Mouse (Mus musculus) hindbrain, postnatal 0 days (tissue): ENCODE measurements at regions not wholly inside any gene's neighbourhood (a gene's known extent, or its start where the extent isn't known, plus 50 kb on each side); places are given as distances from the start of the nearest gene placed in this dataset.
A peak's percentile ranks its signal among the peaks of the same experiment; 100 is the strongest.

Experiments used
- ATAC-seq: fragments of 200-750 bp; cut with Nextera tagmentation; 2 replicates; pipeline ENCODE4 v1.8.0; 2017; ENCODE audit warnings: mild to moderate bottlenecking, moderate TSS enrichment, moderate library complexity
- DNase-seq: peaks from one replicate; pipeline ENCODE4 v3.0.0-alpha.2; 2015; ENCODE audit warnings: low spot score
- H3K27ac ChIP-seq: fragments of 300-500 bp; sonication (generic); 2 replicates; pipeline ENCODE4 v1.5.1; 2014; ENCODE audit warnings: mild to moderate bottlenecking
- H3K27me3 ChIP-seq: fragments of 300-500 bp; sonication (generic); 2 replicates; pipeline ENCODE4 v1.6.1; 2014; ENCODE audit warnings: low read length, mixed read lengths; ENCODE audit not compliant: insufficient read depth
- H3K36me3 ChIP-seq: fragments of 300-500 bp; sonication (generic); 2 replicates; pipeline ENCODE4 v1.6.1; 2014; ENCODE audit warnings: low read length, mixed read lengths; ENCODE audit not compliant: insufficient read depth
- H3K4me1 ChIP-seq: fragments of 300-500 bp; sonication (generic); 2 replicates; pipeline ENCODE4 v1.6.1; 2014; ENCODE audit warnings: antibody characterized with exemption, low read length, mixed read lengths; ENCODE audit not compliant: insufficient read depth
- H3K4me2 ChIP-seq: fragments of 300-500 bp; sonication (generic); 2 replicates; pipeline ENCODE4 v1.6.1; 2014; ENCODE audit warnings: low read depth, mild to moderate bottlenecking, low read length, moderate library complexity, mixed read lengths
- H3K4me3 ChIP-seq: fragments of 300-500 bp; sonication (generic); 2 replicates; pipeline ENCODE4 v1.5.1; 2014; ENCODE audit warnings: low read length
- H3K9ac ChIP-seq: fragments of 300-500 bp; sonication (generic); replicated peaks from 2 replicates; pipeline ENCODE4 v1.6.1; 2014; ENCODE audit warnings: mild to moderate bottlenecking, low read length, moderate library complexity, mixed read lengths
- H3K9me3 ChIP-seq: fragments of 300-500 bp; sonication (generic); 2 replicates; pipeline ENCODE4 v1.6.1; 2016; ENCODE audit warnings: low read length, mixed read lengths
- CTCF ChIP-seq: IDR thresholded peaks from 2 replicates; pipeline ENCODE4 v1.5.1; 2016; ENCODE audit warnings: antibody characterized with exemption, control low read depth, low read depth
- WGBS: fragments of 180-500 bp; shearing (Covaris S2); extraction: QIAGEN DNeasy Blood & Tissue Kit; methylation state at CpG from one replicate; pipeline ENCODE4 v1.1.7; 2014; 5-methylcytosine and 5-hydroxymethylcytosine counted together

DNA sequence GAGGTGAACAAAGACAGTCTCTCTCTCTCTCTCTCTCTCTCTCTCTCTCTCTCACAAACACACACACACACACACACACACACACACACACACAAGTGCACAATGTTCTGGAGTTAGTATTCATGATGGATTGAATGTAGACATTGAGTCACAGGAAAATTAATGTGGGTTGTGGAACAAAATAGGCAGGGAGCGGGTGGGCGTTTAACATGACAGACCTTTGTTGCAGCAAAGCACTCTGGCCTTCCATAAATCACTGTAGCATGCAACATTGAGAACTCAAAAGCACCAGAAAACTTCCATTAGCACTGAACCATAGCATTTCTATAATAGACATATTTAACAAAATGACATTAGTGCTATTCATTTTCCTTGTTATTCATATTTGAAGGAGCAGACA is 246.8 kb upstream of the Megf9 start:
- Histone ChIP-seq H3K27me3 (no peaks in the 10 kb centered on the region), H3K27ac (no peak overlapping the region), H3K4me1 (no peaks in the 10 kb centered on the region), H3K36me3 (no peaks in the 10 kb centered on the region), H3K9me3 (no peaks in the 10 kb centered on the region), H3K9ac (no peak overlapping the region), H3K4me2 (no peak overlapping the region), H3K4me3 (no peak overlapping the region)
- no peak for DNase-seq
- 56% methylated on average over 2 of the region's 2 CpGs for WGBS
- TF ChIP-seq CTCF: no peak
- no peak for ATAC-seq

DNA sequence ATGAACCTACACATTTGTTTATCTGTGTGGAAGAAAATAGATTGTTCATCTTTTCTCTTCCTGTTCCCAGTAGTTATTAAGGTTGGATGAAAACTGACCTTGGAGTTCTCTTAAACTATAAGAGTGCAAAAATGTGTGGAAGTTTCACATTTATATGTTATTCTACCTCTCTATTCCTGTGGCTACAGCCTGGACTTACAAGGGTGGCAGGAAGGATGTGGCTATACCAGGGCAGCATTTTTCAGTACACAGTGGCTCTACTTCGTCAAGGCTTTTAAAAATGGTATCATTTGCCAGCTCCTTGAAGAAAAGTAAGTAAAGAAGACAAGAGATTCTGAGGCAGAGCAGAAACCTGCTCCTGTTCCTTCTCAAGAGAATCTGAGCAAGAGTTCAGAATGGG is 241.5 kb upstream of the Megf9 start:
- Histone ChIP-seq H3K9ac (no peak overlapping the region), H3K27me3 (no peaks in the 10 kb centered on the region), H3K36me3 (no peaks in the 10 kb centered on the region), H3K27ac (no peak overlapping the region), H3K4me2 (no peak overlapping the region), H3K4me1 (no peaks in the 10 kb centered on the region), H3K4me3 (no peak overlapping the region), H3K9me3 (no peaks in the 10 kb centered on the region)
- WGBS: 77% methylated on average over 1 of the region's 1 CpGs
- no peak for DNase-seq
- no peak for TF ChIP-seq CTCF
- no peak for ATAC-seq

DNA sequence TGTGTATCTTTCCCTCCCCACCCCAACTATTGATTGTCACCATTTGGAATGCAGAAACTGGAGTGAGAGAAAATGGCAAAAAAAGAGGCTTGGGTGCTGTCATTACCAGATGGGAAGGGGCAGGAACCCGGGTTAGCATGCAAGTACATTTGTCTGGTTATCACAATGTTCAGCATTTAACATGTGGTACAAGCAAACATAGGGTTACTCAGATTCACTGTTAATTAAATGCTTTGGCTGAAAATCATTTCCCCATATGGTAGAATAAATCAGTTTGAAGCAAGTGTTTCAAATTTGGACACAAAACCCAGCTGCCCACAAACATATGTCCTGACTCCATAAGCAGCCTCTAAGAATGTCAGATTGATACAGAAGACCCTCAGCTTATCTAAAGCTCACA is 208.6 kb upstream of the Megf9 start:
- ATAC-seq (no peak), DNase-seq (peak; percentile 4)
- no peaks in the 10 kb centered on the region for H3K36me3 ChIP-seq
- H3K27me3 ChIP-seq: no peaks in the 10 kb centered on the region
- H3K4me2 ChIP-seq: no peak overlapping the region
- no peak overlapping the region for H3K4me3 ChIP-seq
- H3K27ac ChIP-seq: no peak overlapping the region
- TF ChIP-seq CTCF: no peak
- no peaks in the 10 kb centered on the region for H3K9me3 ChIP-seq
- WGBS: 57% methylated on average over 1 of the region's 1 CpGs
- no peaks in the 10 kb centered on the region for H3K4me1 ChIP-seq
- H3K9ac ChIP-seq: no peak overlapping the region

DNA sequence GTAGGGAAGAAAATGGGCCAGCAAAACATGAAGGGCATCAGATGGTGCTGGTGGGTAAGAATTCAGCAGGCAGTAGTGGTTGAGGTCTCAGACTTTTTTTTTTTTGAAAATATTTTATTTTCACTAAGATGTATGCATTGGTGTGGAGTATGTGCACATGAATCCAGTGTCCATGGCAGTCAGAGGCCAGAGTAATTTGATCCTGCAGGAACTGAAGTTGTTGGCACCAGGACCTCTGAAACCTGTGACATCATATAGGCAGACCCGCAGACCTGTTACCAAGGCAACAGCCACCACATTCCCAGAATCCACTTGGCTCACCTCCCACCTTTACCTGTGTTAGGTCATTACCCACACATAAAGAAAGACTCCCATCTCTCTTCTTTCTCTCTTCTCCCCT is 207.2 kb upstream of the Megf9 start:
- no peaks in the 10 kb centered on the region for H3K9me3 ChIP-seq
- H3K27me3 ChIP-seq: no peaks in the 10 kb centered on the region
- WGBS: 40% methylated on average over 1 of the region's 1 CpGs
- H3K4me3 ChIP-seq: no peak overlapping the region
- no peak overlapping the region for H3K27ac ChIP-seq
- H3K4me2 ChIP-seq: no peak overlapping the region
- H3K9ac ChIP-seq: no peak overlapping the region
- ATAC-seq: no peak
- no peaks in the 10 kb centered on the region for H3K36me3 ChIP-seq
- no peaks in the 10 kb centered on the region for H3K4me1 ChIP-seq
- DNase-seq: no peak
- no peak for TF ChIP-seq CTCF

DNA sequence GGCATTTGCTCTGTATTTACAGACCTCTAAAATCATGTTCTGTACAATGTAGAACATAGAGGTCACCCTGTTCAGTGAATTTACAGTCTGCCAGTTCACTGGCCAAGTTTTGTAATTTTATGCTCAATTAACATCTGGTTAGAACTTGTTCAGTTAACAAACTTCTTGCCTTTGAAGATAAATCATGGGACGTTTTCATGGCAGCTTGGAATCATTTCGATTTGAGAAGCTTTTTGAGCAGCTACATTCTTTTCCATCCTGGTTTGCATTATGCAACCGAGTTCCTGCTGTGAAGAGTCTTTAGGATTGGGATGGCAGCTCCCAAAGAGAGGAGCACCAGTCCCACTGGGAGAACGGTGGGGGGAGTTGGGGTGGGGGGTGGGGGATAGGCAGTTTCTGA is 206.3 kb upstream of the Megf9 start:
- H3K4me2 ChIP-seq: no peak overlapping the region
- 5% methylated on average over 4 of the region's 4 CpGs for WGBS
- H3K27me3 ChIP-seq: no peaks in the 10 kb centered on the region
- no peaks in the 10 kb centered on the region for H3K4me1 ChIP-seq
- no peak for DNase-seq
- H3K4me3 ChIP-seq: no peak overlapping the region
- TF ChIP-seq CTCF: no peak
- no peaks in the 10 kb centered on the region for H3K9me3 ChIP-seq
- no peak overlapping the region for H3K27ac ChIP-seq
- H3K36me3 ChIP-seq: no peaks in the 10 kb centered on the region
- no peak for ATAC-seq
- H3K9ac ChIP-seq: no peak overlapping the region

DNA sequence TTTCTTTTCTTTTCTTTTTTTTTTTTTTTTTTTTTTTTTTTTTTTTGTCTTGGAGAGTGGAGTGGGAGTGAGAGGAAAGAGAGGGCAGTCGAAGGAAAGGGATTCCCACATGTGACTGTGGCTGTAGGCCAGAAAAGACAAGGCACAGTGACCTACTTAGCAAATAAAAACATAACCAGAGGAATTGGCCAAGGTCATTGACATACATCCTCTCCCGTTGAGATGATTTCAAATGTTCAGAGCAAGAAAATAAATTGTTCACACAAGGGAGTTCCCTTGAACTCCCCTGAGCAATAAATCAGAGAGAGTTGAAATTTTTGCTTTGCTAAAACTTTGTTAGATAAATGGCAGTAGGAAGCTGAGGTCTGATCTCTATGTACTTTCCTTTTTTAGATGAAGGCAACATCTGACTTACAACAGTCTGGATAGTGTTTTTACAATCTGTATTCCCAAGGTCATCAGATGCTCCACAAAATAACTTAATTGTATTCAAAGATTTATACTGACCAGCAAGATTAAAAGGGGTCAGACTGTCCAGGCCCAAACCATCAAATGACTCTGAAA is 174.4 kb upstream of the Megf9 start:
- Histone ChIP-seq H3K9me3 (no peaks in the 10 kb centered on the region), H3K27ac (no peak overlapping the region), H3K9ac (no peak overlapping the region), H3K4me1 (no peaks in the 10 kb centered on the region), H3K4me2 (no peak overlapping the region), H3K36me3 (no peaks in the 10 kb centered on the region), H3K4me3 (no peak overlapping the region), H3K27me3 (no peaks in the 10 kb centered on the region)
- 49% methylated on average over 2 of the region's 2 CpGs for WGBS
- DNase-seq (peak; percentile 27), ATAC-seq (no peak)
- TF ChIP-seq CTCF: no peak

DNA sequence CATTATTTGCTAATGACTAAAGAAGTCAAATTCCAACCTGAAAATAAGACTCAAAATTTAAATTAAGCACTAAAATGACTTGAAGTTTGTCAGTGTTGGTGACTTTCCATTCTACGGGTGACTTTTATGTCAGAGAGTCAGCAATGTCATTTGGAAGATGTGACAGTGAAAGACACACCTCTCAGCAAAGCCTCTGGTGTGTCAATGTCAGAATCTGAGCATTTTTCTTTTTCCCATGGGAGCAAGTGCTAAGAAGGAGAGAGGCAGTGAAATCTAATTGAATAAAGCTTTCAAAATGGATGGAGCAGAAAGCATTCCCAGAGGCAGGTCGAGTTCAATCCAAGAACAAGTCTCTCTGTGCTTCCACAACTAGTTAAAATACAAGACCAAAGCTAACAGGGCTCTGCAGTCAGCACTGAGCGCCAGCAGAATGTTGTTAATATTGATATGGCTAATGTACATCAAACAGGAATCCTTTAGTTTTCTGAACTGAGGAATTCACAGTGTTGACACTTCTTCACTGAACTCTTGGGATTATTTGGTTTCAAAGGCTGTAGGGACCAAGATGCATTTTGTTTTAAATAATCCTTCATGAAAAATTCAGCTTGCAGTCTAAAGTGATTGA is 170.4 kb upstream of the Megf9 start:
- ATAC-seq (no peak), DNase-seq (no peak)
- Histone ChIP-seq H3K4me2 (no peak overlapping the region), H3K27ac (no peak overlapping the region), H3K36me3 (no peaks in the 10 kb centered on the region), H3K4me3 (no peak overlapping the region), H3K9ac (no peak overlapping the region), H3K9me3 (no peaks in the 10 kb centered on the region), H3K4me1 (no peaks in the 10 kb centered on the region), H3K27me3 (no peaks in the 10 kb centered on the region)
- WGBS: 76% methylated on average over 3 of the region's 3 CpGs
- TF ChIP-seq CTCF: no peak
